Mouse (Mus musculus) T-helper 2 cell (primary cell): ENCODE measurements around the gene Pik3cd.
"Not testable (repeated sequence)": the region's sequence is repeated elsewhere in the genome, so short reads cannot be mapped to it uniquely, and the experiment has no call there.

Experiments used
- in situ Hi-C: fragments of 300-600 bp; cut with MboI, MseI; formaldehyde crosslinking; loops from one replicate; pipeline ENCODE4 v1.15.1; 2025; ENCODE audit warnings: high pct_unique_total_duplicates

The Pik3cd gene

GRCm38 (mm10) chr4:149702210-149702979 lies at the start of gene Pik3cd:
Gene Pik3cd, minus strand, starts transcription at chr4:149702571.
- in situ Hi-C loops = no loop called here

- in situ Hi-C loops = no loop called here
Measured at GRCm38 (mm10) chr4:149750671-149751070, 48.3 kb upstream of the Pik3cd start.

GRCm38 (mm10) chr4:149749663-149750015 lies 47.3 kb upstream of the Pik3cd start:
- in situ Hi-C loops = not testable (repeated sequence)

GRCm38 (mm10) chr4:149749003-149749662 lies 46.8 kb upstream of the Pik3cd start:
- in situ Hi-C loops = no loop called here

GRCm38 (mm10) chr4:149744119-149744518 lies 41.7 kb upstream of the Pik3cd start:
- in situ Hi-C loops = no loop called here

- in situ Hi-C loops = no loop called here
Measured at GRCm38 (mm10) chr4:149742011-149742530, 39.7 kb upstream of the Pik3cd start.

- in situ Hi-C loops = no loop called here
Measured at GRCm38 (mm10) chr4:149740301-149740700, 37.9 kb upstream of the Pik3cd start.

- in situ Hi-C loops = no loop called here
Measured at GRCm38 (mm10) chr4:149739478-149739877, 37.1 kb upstream of the Pik3cd start.

GRCm38 (mm10) chr4:149737383-149738324 lies 35.3 kb upstream of the Pik3cd start, which contains the start of gene Tmem201:
Gene Tmem201, minus strand, starts transcription at chr4:149738044.
- in situ Hi-C loops = no loop called here

GRCm38 (mm10) chr4:149736581-149736980 lies 34.2 kb upstream of the Pik3cd start:
- in situ Hi-C loops = no loop called here

- in situ Hi-C loops = no loop called here
Measured at GRCm38 (mm10) chr4:149735624-149736250, 33.4 kb upstream of the Pik3cd start.

- in situ Hi-C loops = no loop called here
Measured at GRCm38 (mm10) chr4:149734730-149735475, 32.5 kb upstream of the Pik3cd start.

- in situ Hi-C loops = no loop called here
Measured at GRCm38 (mm10) chr4:149734246-149734645, 31.9 kb upstream of the Pik3cd start.

GRCm38 (mm10) chr4:149733748-149734147 lies 31.4 kb upstream of the Pik3cd start:
- in situ Hi-C loops = no loop called here

GRCm38 (mm10) chr4:149732800-149733199 lies 30.4 kb upstream of the Pik3cd start:
- in situ Hi-C loops = no loop called here

GRCm38 (mm10) chr4:149732313-149732712 lies 29.9 kb upstream of the Pik3cd start:
- in situ Hi-C loops = no loop called here

- in situ Hi-C loops = no loop called here
Measured at GRCm38 (mm10) chr4:149730827-149731226, 28.5 kb upstream of the Pik3cd start.

GRCm38 (mm10) chr4:149728810-149729209 lies 26.4 kb upstream of the Pik3cd start:
- in situ Hi-C loops = no loop called here

GRCm38 (mm10) chr4:149727636-149728035 lies 25.3 kb upstream of the Pik3cd start:
- in situ Hi-C loops = no loop called here

- in situ Hi-C loops = no loop called here
Measured at GRCm38 (mm10) chr4:149725661-149726350, 23.4 kb upstream of the Pik3cd start.
